ENCODE assay signal across 9 mouse cellular contexts in the genomic region with DNA sequence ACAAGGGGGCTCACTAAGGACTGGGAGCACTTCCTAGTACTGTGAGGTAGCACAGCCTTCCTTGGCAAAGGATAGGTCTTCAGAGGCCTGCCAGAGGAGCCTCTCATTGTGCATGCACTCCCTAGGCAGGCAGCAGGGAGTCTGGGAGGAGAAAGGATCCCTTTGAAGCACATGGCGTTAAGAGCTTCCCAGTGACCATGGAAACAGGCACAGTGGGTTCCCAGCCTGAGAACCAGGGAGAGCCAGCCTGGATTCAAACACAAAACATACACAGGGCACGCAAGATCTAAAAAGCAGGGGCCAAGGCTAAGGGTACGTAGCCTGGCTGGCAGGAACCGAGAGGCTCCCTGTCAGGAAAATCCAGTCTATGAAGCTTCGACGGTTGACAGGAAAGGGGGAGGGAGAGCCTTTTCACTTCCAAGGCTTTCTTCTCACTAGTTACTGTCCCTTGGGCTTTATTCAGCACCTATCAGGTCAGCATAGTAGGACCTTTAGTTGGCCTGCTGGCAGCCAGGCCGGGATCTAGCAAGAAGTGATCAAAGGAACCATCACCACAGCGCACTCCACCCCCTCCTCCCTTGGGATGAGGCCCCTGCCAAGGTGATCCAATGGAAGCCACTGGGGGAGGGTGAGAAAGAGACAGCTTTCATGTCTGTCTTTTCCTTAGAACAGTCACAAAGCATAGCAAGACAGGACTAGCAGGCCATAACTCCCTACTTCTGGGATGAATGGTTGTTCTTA. TPM values are rescaled to one million over a fixed set of nuclear protein-coding genes. Genes with fewer than 3 reads are reported as not detected.
A peak's percentile ranks its signal among the peaks of the same experiment; 100 is the strongest.
DNase-seq lines count a peak whose midpoint lies in the region; ATAC-seq lines count a peak whose summit lies in the region.
"Had no signal": no experiment of that assay in that cellular context is flagged by ENCODE, and none has a peak within 500 bp of the region (broad histone marks: within the 10 kb centered on the region; RNA-seq: fewer than 3 reads in every experiment).

No protein-coding gene starts in this region.

- H3K27me3 ChIP-seq in kidney, embryonic 16.5 days (ENCODE audit: insufficient read depth, low read length), result no peaks in the 10 kb centered on the region
- H3K27me3 ChIP-seq in embryonic facial prominence, embryonic 11.5 days (ENCODE audit: control insufficient read depth, insufficient read depth, low read length), result no peaks in the 10 kb centered on the region
- H3K27me3 ChIP-seq in midbrain, embryonic 10.5 days (ENCODE audit: low read depth, poor library complexity, severe bottlenecking), result no peaks in the 10 kb centered on the region
- H3K27me3 ChIP-seq: heart, embryonic 15.5 days had no signal

- peaks cover 29% of the 10 kb centered on the region for H3K4me1 ChIP-seq in kidney, embryonic 16.5 days (ENCODE audit: insufficient read depth, low read length)
- peaks cover 8% of the 10 kb centered on the region for H3K4me1 ChIP-seq in embryonic facial prominence, embryonic 11.5 days (ENCODE audit: control insufficient read depth, insufficient read depth, low read length)
- H3K4me1 ChIP-seq in midbrain, embryonic 10.5 days, result peaks cover 81% of the 10 kb centered on the region

- H3K36me3 ChIP-seq in kidney, embryonic 16.5 days (ENCODE audit: insufficient read depth, low read length), result no peaks in the 10 kb centered on the region
- no peaks in the 10 kb centered on the region for H3K36me3 ChIP-seq in embryonic facial prominence, embryonic 11.5 days (replicated peaks; ENCODE audit: control insufficient read depth, insufficient read depth, low read depth, low read length)
- peaks cover 2% of the 10 kb centered on the region; the same call in 1 of the 2 replicates for H3K36me3 ChIP-seq in midbrain, embryonic 10.5 days
- H3K36me3 ChIP-seq: heart, embryonic 15.5 days had no signal

- no peaks in the 10 kb centered on the region for H3K9me3 ChIP-seq in kidney, embryonic 16.5 days (ENCODE audit: low read length)
- no peaks in the 10 kb centered on the region for H3K9me3 ChIP-seq in embryonic facial prominence, embryonic 11.5 days (replicated peaks; ENCODE audit: control insufficient read depth, low read length)
- no peaks in the 10 kb centered on the region for H3K9me3 ChIP-seq in midbrain, embryonic 10.5 days (replicated peaks)
- H3K9me3 ChIP-seq: heart, embryonic 15.5 days had no signal

- 0 out of 2 replicates have a peak overlapping the region, but pooled peaks have one; percentile 10 for H3K9ac ChIP-seq in kidney, embryonic 16.5 days (replicated peaks; ENCODE audit: low read length)
- H3K9ac ChIP-seq in embryonic facial prominence, embryonic 11.5 days (replicated peaks; ENCODE audit: low read length), result peak overlapping the region; percentile 18; the same call in 1 of the 2 replicates
- H3K9ac ChIP-seq: heart, embryonic 15.5 days had no signal

- 19% methylated on average over 8 of the region's 8 CpGs for WGBS in kidney, embryonic 16.5 days
- WGBS in embryonic facial prominence, embryonic 11.5 days, result 6% methylated on average over 8 of the region's 8 CpGs
- whole genome bisulfite sequencing in midbrain, embryonic 10.5 days, result 4% methylated on average over 8 of the region's 8 CpGs

- H3K27ac ChIP-seq in kidney, embryonic 16.5 days (ENCODE audit: low read length), result peak overlapping the region; percentile 44
- no peak overlapping the region for H3K27ac ChIP-seq in embryonic facial prominence, embryonic 11.5 days (replicated peaks; ENCODE audit: low read depth, low read length)
- H3K27ac ChIP-seq in midbrain, embryonic 10.5 days (replicated peaks), result peak overlapping the region; percentile 82
- H3K27ac ChIP-seq: heart, embryonic 15.5 days had no signal

- H3K4me3 ChIP-seq in kidney, embryonic 16.5 days (ENCODE audit: low read length), result no peak overlapping the region
- H3K4me3 ChIP-seq in embryonic facial prominence, embryonic 11.5 days (ENCODE audit: low read depth, low read length), result no peak overlapping the region
- 0 out of 2 replicates have a peak overlapping the region, but pooled peaks have one; percentile 1 for H3K4me3 ChIP-seq in midbrain, embryonic 10.5 days
- H3K4me3 ChIP-seq: heart, embryonic 15.5 days had no signal

- DNase-seq in kidney, postnatal 36 days, result no peak
- DNase-seq in embryonic facial prominence, embryonic 11.5 days (ENCODE audit: low spot score), result peak; percentile 49
- peak; percentile 54 for DNase-seq in layer of hippocampus, adult 11-12 months (ENCODE audit: low spot score)
- peak; percentile 70 for DNase-seq in midbrain, embryonic 10.5 days (ENCODE audit: low spot score)
- no peak for DNase-seq in T-cell, adult 2 months (ENCODE audit: low spot score)
- DNase-seq in gastrocnemius, postnatal 10 days, result no peak

- peak; percentile 39; the same call in 1 of the 2 replicates for ATAC-seq in kidney, embryonic 16.5 days (ENCODE audit: low FRiP score, low TSS enrichment)
- ATAC-seq in embryonic facial prominence, embryonic 11.5 days (replicated peaks; ENCODE audit: insufficient number of reproducible peaks, low FRiP score, low TSS enrichment, low read depth), result peak; percentile 62; the same call in 1 of the 2 replicates
- ATAC-seq in granulocyte monocyte progenitor cell, adult 5-6 weeks (replicated peaks; ENCODE audit: poor library complexity, severe bottlenecking), result no peak

- H3K4me2 ChIP-seq in kidney, embryonic 16.5 days (replicated peaks; ENCODE audit: low read depth, low read length), result no peak overlapping the region
- H3K4me2 ChIP-seq in embryonic facial prominence, embryonic 11.5 days (ENCODE audit: low read depth, low read length), result no peak overlapping the region
- H3K4me2 ChIP-seq: heart, embryonic 15.5 days had no signal

RNA-seq across cellular contexts. Expression of a gene that starts 56.8 kb away (rescaled TPM):
- polyA plus RNA-seq in kidney, embryonic 16.5 days (2015; fragmentation: Nextera tagmentation; extraction: Ambion mirVana), result 25.9 and 27.5 TPM in 2 replicates
- 7.1 and 8.2 TPM in 2 replicates for polyA plus RNA-seq in embryonic facial prominence, embryonic 11.5 days (2014; fragmentation: Nextera tagmentation; extraction: Ambion mirVana)
- polyA plus RNA-seq in midbrain, embryonic 10.5 days (2016; fragmentation: Nextera tagmentation; extraction: Ambion mirVana), result 11.1 and 12.1 TPM in 2 replicates
- 4.1 and 6.8 TPM in 2 replicates for total RNA-seq in granulocyte monocyte progenitor cell, adult 5-6 weeks (2014; fragmentation: Nextera tagmentation)
- total RNA-seq in granulocyte monocyte progenitor cell, adult 5-6 weeks (2017), result 1.9 and 2.1 TPM in 2 replicates
- 10 to 100 TPM; 69.3 to 74.4 TPM for total RNA-seq in gastrocnemius, postnatal 10 days (2021)

Comparison
In these comparisons a context has a peak if more than half of its experiments do, and no peak if none do; other contexts are left out.
1. DNase-seq: peak in embryonic facial prominence, embryonic 11.5 days (single experiment), layer of hippocampus, adult 11-12 months (single experiment) and midbrain, embryonic 10.5 days (single experiment); none in kidney, postnatal 36 days (0 of 2), T-cell, adult 2 months (single experiment) and gastrocnemius, postnatal 10 days (single experiment).